Mouse (Mus musculus) CH12.LX (cell line): ENCODE data around the gene Tmem186. TPM values are rescaled to one million over a fixed set of nuclear protein-coding genes. Genes with fewer than 3 reads are reported as not detected.

Experiments used
- DNase-seq: peaks from one replicate; pipeline ENCODE4 v3.0.0-alpha.2; 2013; ENCODE audit errors: extremely low read depth
- H3K27ac ChIP-seq: 2 replicates; pipeline ENCODE4 v1.5.1; 2012; ENCODE audit warnings: low read depth, mild to moderate bottlenecking, control low read depth, moderate library complexity; ENCODE audit not compliant: insufficient read depth
- H3K27me3 ChIP-seq: replicated peaks from 2 replicates; pipeline ENCODE3; 2012; ENCODE audit warnings: inconsistent platforms
- H3K36me3 ChIP-seq, 2 experiments: replicated peaks in 1 of 2; 2 replicates each; pipeline versions ENCODE3 to v1.6.1; 2012; ENCODE audit warnings: inconsistent platforms in 1 of 2, low read length in 1 of 2, mild to moderate bottlenecking in 1 of 2, mixed read lengths in 1 of 2, moderate library complexity in 1 of 2; ENCODE audit not compliant: control insufficient read depth in 1 of 2, insufficient read depth in 1 of 2
- H3K4me1 ChIP-seq, 2 experiments: 2 replicates each; pipeline ENCODE4 v1.6.1; 2012; ENCODE audit warnings: inconsistent platforms in 1 of 2, moderate library complexity in 1 of 2; ENCODE audit not compliant: insufficient read depth in 2 of 2, control insufficient read depth in 1 of 2
- H3K4me2 ChIP-seq: 2 replicates; pipeline ENCODE4 v1.6.1; 2012; ENCODE audit warnings: low read depth, mild to moderate bottlenecking, control low read depth; ENCODE audit not compliant: poor library complexity, insufficient read depth, severe bottlenecking
- H3K4me3 ChIP-seq, 3 experiments: fragments of 150-350 bp in 1 of 3; sonication (generic) in 1 of 3; replicated peaks in 1 of 3; 2 replicates each; pipeline versions ENCODE3 to v1.5.1; 2011 to 2012; ENCODE audit warnings: low read depth in 2 of 3, low read length in 2 of 3, mild to moderate bottlenecking in 2 of 3, moderate library complexity in 2 of 3, control low read depth in 1 of 3, improper control_type of control experiment in 1 of 3, inconsistent platforms in 1 of 3, mixed read lengths in 1 of 3; ENCODE audit not compliant: poor library complexity in 1 of 3
- H3K79me2 ChIP-seq: replicated peaks from 2 replicates; pipeline ENCODE4 v1.6.1; 2012; ENCODE audit warnings: mild to moderate bottlenecking, moderate library complexity; ENCODE audit not compliant: control insufficient read depth, poor library complexity, insufficient read depth, severe bottlenecking; ENCODE audit errors: extremely low read depth
- H3K9ac ChIP-seq: 2 replicates; pipeline ENCODE4 v1.6.1; 2012; ENCODE audit warnings: low read depth, mild to moderate bottlenecking, control low read depth, moderate library complexity; ENCODE audit not compliant: insufficient read depth
- H3K9me3 ChIP-seq: replicated peaks from 2 replicates; pipeline ENCODE3; 2012; ENCODE audit warnings: low read length, inconsistent platforms, mixed read lengths
- BHLHE40 ChIP-seq: IDR thresholded peaks from 2 replicates; pipeline ENCODE4 v1.6.1; 2011; ENCODE audit warnings: mild to moderate bottlenecking, low read depth, low read length, improper control_type of control experiment
- CHD1 ChIP-seq: IDR thresholded peaks from 2 replicates; pipeline ENCODE4 v1.6.1; 2012; ENCODE audit warnings: low read depth, low read length, improper control_type of control experiment, inconsistent platforms
- CTCF ChIP-seq, 2 experiments: IDR thresholded peaks in 1 of 2; conservative IDR thresholded peaks in 1 of 2; 2 replicates each; pipeline ENCODE4 v1.5.1; 2011 to 2012; ENCODE audit warnings: low read depth in 2 of 2, low read length in 2 of 2, improper control_type of control experiment in 1 of 2, inconsistent platforms in 1 of 2, mild to moderate bottlenecking in 1 of 2, moderate library complexity in 1 of 2
- ELF1 ChIP-seq: IDR thresholded peaks from 2 replicates; pipeline ENCODE4 v1.6.1; 2014; ENCODE audit warnings: low read depth, mild to moderate bottlenecking, inconsistent platforms, low read length, improper control_type of control experiment
- EP300 ChIP-seq: IDR thresholded peaks from 2 replicates; pipeline ENCODE4 v1.6.1; 2011; ENCODE audit warnings: low read length, improper control_type of control experiment
- ETS1 ChIP-seq: conservative IDR thresholded peaks from 2 replicates; pipeline ENCODE4 v1.6.1; 2012; ENCODE audit warnings: low read depth, mild to moderate bottlenecking, inconsistent platforms, low read length, improper control_type of control experiment, moderate library complexity
- JUN ChIP-seq: IDR thresholded peaks from 2 replicates; pipeline ENCODE4 v1.6.1; 2011; ENCODE audit warnings: low read depth, mild to moderate bottlenecking, low read length, improper control_type of control experiment, moderate library complexity; ENCODE audit not compliant: insufficient read depth
- MAZ ChIP-seq: IDR thresholded peaks from 2 replicates; pipeline ENCODE4 v1.6.1; 2012; ENCODE audit warnings: low read depth, mild to moderate bottlenecking, inconsistent platforms, low read length, improper control_type of control experiment, moderate library complexity
- MYC ChIP-seq: IDR thresholded peaks from 2 replicates; pipeline ENCODE4 v1.6.1; 2011; ENCODE audit warnings: low read depth, mild to moderate bottlenecking, improper control_type of control experiment, low read length
- NELFE ChIP-seq: IDR thresholded peaks from 2 replicates; pipeline ENCODE4 v1.6.1; 2011; ENCODE audit warnings: low read depth, low read length, improper control_type of control experiment
- PAX5 ChIP-seq: IDR thresholded peaks from 2 replicates; pipeline ENCODE4 v1.6.1; 2012; ENCODE audit warnings: low read length, inconsistent platforms, mixed read lengths
- POLR2AphosphoS2 ChIP-seq: IDR thresholded peaks from 2 replicates; pipeline ENCODE4 v1.6.1; 2011; ENCODE audit warnings: low read depth, low read length, improper control_type of control experiment
- RAD21 ChIP-seq: IDR thresholded peaks from 2 replicates; pipeline ENCODE4 v1.6.1; 2011; ENCODE audit warnings: low read depth, mild to moderate bottlenecking, low read length, improper control_type of control experiment, moderate library complexity
- RCOR1 ChIP-seq: conservative IDR thresholded peaks from 2 replicates; pipeline ENCODE4 v1.6.1; 2012; ENCODE audit warnings: low read depth, mild to moderate bottlenecking, inconsistent platforms, low read length, improper control_type of control experiment
- SIN3A ChIP-seq: IDR thresholded peaks from 2 replicates; pipeline ENCODE4 v1.6.1; 2012; ENCODE audit warnings: low read length, improper control_type of control experiment, inconsistent platforms
- TBP ChIP-seq: conservative IDR thresholded peaks from 2 replicates; pipeline ENCODE4 v1.6.1; 2011; ENCODE audit warnings: low read depth, low read length, improper control_type of control experiment
- TCF12 ChIP-seq: IDR thresholded peaks from 2 replicates; pipeline ENCODE4 v1.6.1; 2014; ENCODE audit warnings: low read depth, mild to moderate bottlenecking, inconsistent platforms, low read length, improper control_type of control experiment
- UBTF ChIP-seq: IDR thresholded peaks from 2 replicates; pipeline ENCODE4 v1.6.1; 2012; ENCODE audit warnings: low read depth, mild to moderate bottlenecking, inconsistent platforms, low read length, improper control_type of control experiment, moderate library complexity
- USF2 ChIP-seq: conservative IDR thresholded peaks from 2 replicates; pipeline ENCODE4 v1.6.1; 2011; ENCODE audit warnings: low read depth, low read length, improper control_type of control experiment
- ZC3H11A ChIP-seq: IDR thresholded peaks from 2 replicates; pipeline ENCODE4 v1.6.1; 2012; ENCODE audit warnings: low read depth, mild to moderate bottlenecking, inconsistent platforms, low read length, improper control_type of control experiment
- ZKSCAN1 ChIP-seq: IDR thresholded peaks from 2 replicates; pipeline ENCODE4 v1.6.1; 2012; ENCODE audit warnings: low read depth, inconsistent platforms, low read length, improper control_type of control experiment, borderline replicate concordance
- dilution Hi-C: fragments of 300-500 bp; cut with MboI; formaldehyde crosslinking; loops from 2 replicates; pipeline ENCODE4 v1.14.3; 2020; ENCODE audit warnings: low sequenced_read_pairs; ENCODE audit not compliant: extremely low pct_unique_long_range_greater_than_20kb, extremely low pct_ligation_motif_present
- in situ Hi-C: fragments of 300-500 bp; cut with MboI; formaldehyde crosslinking; loops from 3 replicates; pipeline ENCODE4 v1.14.3; 2019; ENCODE audit warnings: low sequenced_read_pairs, low pct_ligation_motif_present, low pct_unique_long_range_greater_than_20kb, mixed read lengths
- polyA plus RNA-seq: library from polyadenylated mRNA; unstranded; fragments of >175 nt; gene quantifications from 2 replicates; pipeline ENCODE4 v1.2.1, GENCODE M21; 2012; ENCODE audit warnings: low read depth; ENCODE audit not compliant: insufficient read length
- total RNA-seq, 2 experiments: library from RNA; depleted of rRNA; stranded (reverse); fragments of 300-350 nt in 1 of 2; fragments of >200 nt in 1 of 2; gene quantifications; 2 replicates each; pipeline ENCODE4 v1.2.3; 2012 to 2014

Gene Tmem186
- total and polyA plus RNA-seq, 3 experiments, result 19.7 to 22.2 (median 21.9) TPM

GRCm38 (mm10) chr16:8612214-8613005 lies 25.1 kb downstream of the Tmem186 start:
- H3K27ac ChIP-seq, result no peak overlapping the region
- no peak for DNase-seq
- H3K4me1 ChIP-seq, result no peaks in the 10 kb centered on the region
- H3K36me3 ChIP-seq, result no peaks in the 10 kb centered on the region
- H3K4me2 ChIP-seq, result no peak overlapping the region
- H3K79me2 ChIP-seq, result no peaks in the 10 kb centered on the region
- in situ Hi-C loops (no loop called here), dilution Hi-C loops (no loop called here)
- TF ChIP-seq MYC (no peak), RCOR1 (no peak), CHD1 (no peak), SIN3A (no peak), BHLHE40 (no peak), PAX5 (no peak), RAD21 (no peak)
- H3K27me3 ChIP-seq, result peaks cover 64% of the 10 kb centered on the region
- no peaks in the 10 kb centered on the region for H3K9me3 ChIP-seq
- H3K4me3 ChIP-seq, result no peak overlapping the region
- no peak overlapping the region for H3K9ac ChIP-seq

GRCm38 (mm10) chr16:8610397-8610796 lies 27.1 kb downstream of the Tmem186 start:
- no peak for TF ChIP-seq JUN
- TF ChIP-seq USF2, result no peak
- no peak for TF ChIP-seq TBP
- no peak for TF ChIP-seq POLR2AphosphoS2
- TF ChIP-seq RAD21, result no peak
- no peak for TF ChIP-seq ELF1
- no peak for TF ChIP-seq ETS1
- TF ChIP-seq CHD1, result no peak
- no peak for TF ChIP-seq EP300
- TF ChIP-seq ZKSCAN1, result no peak
- no peak for TF ChIP-seq CTCF (conservative IDR thresholded peaks at IDR 0.05 in 1 of 2, IDR thresholded peaks at IDR 0.05 in 1 of 2; ENCODE audit: low read depth in 2 of 2, low read length in 2 of 2)
- TF ChIP-seq ZC3H11A, result no peak
- no peak for TF ChIP-seq RCOR1
- TF ChIP-seq NELFE, result no peak
- TF ChIP-seq UBTF, result no peak
- no peak for TF ChIP-seq TCF12
- no peak for TF ChIP-seq MAZ
- DNase-seq, result no peak
- dilution Hi-C loops, result no loop called here

More at GRCm38 (mm10) chr16:8610397-8610796, 27.1 kb downstream of the Tmem186 start:
- Histone ChIP-seq H3K4me2 (no peak overlapping the region), H3K27ac (no peak overlapping the region), H3K9me3 (no peaks in the 10 kb centered on the region), H3K79me2 (no peaks in the 10 kb centered on the region), H3K4me1 (no peaks in the 10 kb centered on the region), H3K36me3 (no peaks in the 10 kb centered on the region), H3K9ac (no peak overlapping the region), H3K27me3 (peaks cover 72% of the 10 kb centered on the region), H3K4me3 (no peak overlapping the region)
- in situ Hi-C loops, result no loop called here
